Mouse (Mus musculus) heart, embryonic 14.5 days (tissue): ENCODE measurements around the gene Ric8b. TPM values are rescaled to one million over a fixed set of nuclear protein-coding genes. Genes with fewer than 3 reads are reported as not detected.

Experiments
- ATAC-seq: fragments of 200-750 bp; cut with Nextera tagmentation; 2 replicates; pipeline ENCODE4 v1.8.0; 2017; ENCODE audit warnings: low read depth, moderate TSS enrichment; ENCODE audit not compliant: insufficient number of reproducible peaks, insufficient read depth, low FRiP score
- H3K27ac ChIP-seq, 2 experiments: fragments of 200-500 bp in 1 of 2; fragments of 300-500 bp in 1 of 2; sonication (generic) in 1 of 2; replicated peaks in 1 of 2; 2 replicates each; pipeline ENCODE4 v1.5.1; 2012 to 2014; ENCODE audit warnings: low read depth in 2 of 2, low read length in 2 of 2, control low read depth in 1 of 2, mild to moderate bottlenecking in 1 of 2, mixed read lengths in 1 of 2; ENCODE audit not compliant: control insufficient read depth in 1 of 2, insufficient read depth in 1 of 2
- H3K27me3 ChIP-seq: fragments of 300-500 bp; sonication (generic); 2 replicates; pipeline ENCODE4 v1.6.1; 2014; ENCODE audit warnings: mild to moderate bottlenecking, low read length, control low read depth; ENCODE audit not compliant: control insufficient read depth, insufficient read depth
- H3K36me3 ChIP-seq: fragments of 300-500 bp; sonication (generic); 2 replicates; pipeline ENCODE4 v1.6.1; 2014; ENCODE audit warnings: mild to moderate bottlenecking, control low read depth, low read length, mixed read lengths; ENCODE audit not compliant: control insufficient read depth, insufficient read depth
- H3K4me1 ChIP-seq, 2 experiments: fragments of 200-500 bp in 1 of 2; fragments of 300-500 bp in 1 of 2; sonication (generic) in 1 of 2; 2 replicates each; pipeline ENCODE4 v1.6.1; 2012 to 2014; ENCODE audit warnings: low read length in 2 of 2, control low read depth in 1 of 2, mixed read lengths in 1 of 2; ENCODE audit not compliant: control insufficient read depth in 2 of 2, insufficient read depth in 2 of 2
- H3K4me2 ChIP-seq: fragments of 300-500 bp; sonication (generic); 2 replicates; pipeline ENCODE4 v1.6.1; 2014; ENCODE audit warnings: mild to moderate bottlenecking, low read length
- H3K4me3 ChIP-seq, 2 experiments: fragments of 200-500 bp in 1 of 2; fragments of 300-500 bp in 1 of 2; sonication (generic) in 1 of 2; 2 replicates each; pipeline ENCODE4 v1.5.1; 2012 to 2014; ENCODE audit warnings: low read length in 2 of 2, mild to moderate bottlenecking in 2 of 2, control low read depth in 1 of 2, low read depth in 1 of 2, moderate library complexity in 1 of 2; ENCODE audit not compliant: control insufficient read depth in 1 of 2, insufficient read depth in 1 of 2
- H3K9ac ChIP-seq: fragments of 300-500 bp; sonication (generic); 2 replicates; pipeline ENCODE4 v1.6.1; 2014; ENCODE audit warnings: mild to moderate bottlenecking, low read length
- H3K9me3 ChIP-seq: fragments of 300-500 bp; sonication (generic); 2 replicates; pipeline ENCODE4 v1.6.1; 2016; ENCODE audit warnings: low read length, control low read depth; ENCODE audit not compliant: control insufficient read depth
- WGBS: fragments of 180-500 bp; shearing (Covaris S2); extraction: QIAGEN DNeasy Blood & Tissue Kit; methylation state at CpG from one replicate; pipeline ENCODE4 v1.1.7; 2014; 5-methylcytosine and 5-hydroxymethylcytosine counted together
- polyA plus RNA-seq: library from polyadenylated mRNA; unstranded; fragments of >200 nt; fragmentation: Nextera tagmentation; extraction: Ambion mirVana; gene quantifications from 2 replicates; pipeline ENCODE4 v1.2.1, GENCODE M21; 2014

Gene Ric8b
- polyA plus RNA-seq, 1 experiment from 2014 or later, result 17.2 TPM

DNA sequence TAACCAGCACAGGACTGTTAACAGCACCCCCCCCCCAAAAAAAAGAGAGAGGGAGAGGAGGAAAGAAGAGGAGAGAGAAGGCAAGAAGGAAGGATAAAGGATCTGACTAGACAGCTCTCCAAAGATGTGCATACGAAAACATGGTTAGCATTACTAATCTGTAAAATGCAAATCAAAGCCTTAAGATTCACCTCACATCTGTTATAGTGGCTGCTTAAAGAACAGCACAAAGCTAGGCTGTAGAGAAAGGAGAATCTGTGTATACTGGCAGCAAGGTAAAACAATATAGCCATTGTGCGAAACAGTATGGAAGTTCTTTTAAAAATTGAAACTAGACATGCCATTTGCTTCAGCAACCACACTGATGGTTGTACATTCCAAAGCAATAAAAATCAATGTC, 49.1 kb downstream of the Ric8b start:
- Histone ChIP-seq H3K4me3 (no peak overlapping the region), H3K36me3 (peaks cover 31% of the 10 kb centered on the region), H3K27me3 (no peaks in the 10 kb centered on the region), H3K4me2 (no peak overlapping the region), H3K27ac (0 out of 4 replicates have a peak overlapping the region, but pooled peaks of 1 of the 2 experiments have one; percentile 0), H3K9ac (no peak overlapping the region), H3K4me1 (peaks cover 11 to 39% of the 10 kb centered on the region in 2 experiments), H3K9me3 (no peaks in the 10 kb centered on the region)
- ATAC-seq, result no peak
- WGBS, result 86% methylated on average over 2 of the region's 2 CpGs

DNA sequence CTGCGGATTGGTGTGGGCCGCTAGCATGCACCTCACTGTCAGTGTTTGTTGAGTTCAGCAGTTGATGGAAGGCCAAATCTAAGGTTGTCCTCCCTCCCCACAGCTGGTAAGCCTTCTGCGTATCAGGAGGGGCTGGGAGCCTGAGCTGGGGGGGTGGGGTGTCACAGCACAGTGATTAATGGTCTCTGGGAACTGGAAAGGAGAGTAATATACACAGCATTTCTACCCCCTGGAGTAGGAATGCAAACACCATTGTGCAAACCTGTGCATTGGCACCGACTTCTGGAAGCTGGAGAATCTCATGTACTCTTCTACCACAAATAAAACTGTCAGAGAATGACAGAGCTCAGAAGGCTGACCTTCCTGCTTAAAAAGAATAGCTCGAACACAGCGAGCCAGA, 50.2 kb downstream of the Ric8b start:
- H3K4me3 ChIP-seq, result no peak overlapping the region
- no peaks in the 10 kb centered on the region for H3K9me3 ChIP-seq
- peak overlapping the region; percentile 81 to 89 for H3K27ac ChIP-seq
- peak overlapping the region; percentile 49; the same call in 1 of the 2 replicates for H3K9ac ChIP-seq
- H3K27me3 ChIP-seq, result no peaks in the 10 kb centered on the region
- peaks cover 11 to 39% of the 10 kb centered on the region in 2 experiments for H3K4me1 ChIP-seq
- WGBS, result 26% methylated on average over 6 of the region's 6 CpGs
- peaks cover 36% of the 10 kb centered on the region for H3K36me3 ChIP-seq
- H3K4me2 ChIP-seq, result peak overlapping the region; percentile 55
- ATAC-seq, result no peak; the same call in 1 of the 2 replicates

DNA sequence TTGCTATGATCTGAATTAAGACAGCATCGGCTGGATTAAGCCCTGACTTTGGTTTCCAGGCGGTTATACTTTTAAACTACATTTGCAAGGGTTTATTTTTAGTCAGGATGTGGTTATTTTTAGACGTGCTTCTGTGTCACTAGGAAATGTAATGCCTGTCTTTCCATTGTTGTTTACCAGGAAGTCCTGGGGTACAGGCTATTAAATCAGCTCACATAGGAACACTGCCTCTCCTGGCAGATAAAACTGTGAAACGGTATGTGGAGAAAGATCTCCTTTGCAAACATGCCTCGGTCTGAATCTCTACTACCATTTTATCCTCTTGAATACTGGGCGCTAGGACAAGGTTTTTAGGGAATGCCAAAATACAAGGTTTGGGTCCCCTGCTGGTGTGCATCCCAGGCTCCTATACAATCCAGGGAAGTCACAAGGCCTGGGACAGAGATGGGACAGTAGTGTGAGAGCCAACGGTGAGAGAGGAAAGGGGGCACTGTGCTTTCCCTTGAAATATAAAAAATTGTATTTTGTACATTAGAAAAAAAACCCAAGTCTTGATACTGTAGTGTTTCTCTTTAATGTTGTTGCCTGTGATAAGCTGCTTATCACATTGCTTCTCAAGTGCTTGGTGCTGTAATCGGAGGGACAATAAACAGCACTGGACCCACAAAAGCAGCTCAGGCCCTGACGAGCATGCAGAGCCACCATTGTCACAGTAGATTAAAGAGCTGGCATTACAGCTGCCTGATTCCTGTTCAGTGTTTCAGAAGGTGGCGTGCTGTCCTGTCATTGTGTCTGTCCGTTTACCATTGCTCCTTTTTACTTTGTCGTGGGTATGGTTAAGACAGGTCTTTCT, 51.7 kb downstream of the Ric8b start:
- Histone ChIP-seq H3K9me3 (no peaks in the 10 kb centered on the region), H3K27me3 (no peaks in the 10 kb centered on the region), H3K9ac (peak overlapping the region; percentile 55), H3K36me3 (peaks cover 40% of the 10 kb centered on the region), H3K27ac (peak overlapping the region; percentile 89 to 92), H3K4me1 (peaks cover 11 to 39% of the 10 kb centered on the region in 2 experiments), H3K4me2 (peak overlapping the region; percentile 55), H3K4me3 (no peak overlapping the region)
- peak; percentile 39; the same call in 1 of the 2 replicates for ATAC-seq
- 16% methylated on average over 12 of the region's 12 CpGs for WGBS

DNA sequence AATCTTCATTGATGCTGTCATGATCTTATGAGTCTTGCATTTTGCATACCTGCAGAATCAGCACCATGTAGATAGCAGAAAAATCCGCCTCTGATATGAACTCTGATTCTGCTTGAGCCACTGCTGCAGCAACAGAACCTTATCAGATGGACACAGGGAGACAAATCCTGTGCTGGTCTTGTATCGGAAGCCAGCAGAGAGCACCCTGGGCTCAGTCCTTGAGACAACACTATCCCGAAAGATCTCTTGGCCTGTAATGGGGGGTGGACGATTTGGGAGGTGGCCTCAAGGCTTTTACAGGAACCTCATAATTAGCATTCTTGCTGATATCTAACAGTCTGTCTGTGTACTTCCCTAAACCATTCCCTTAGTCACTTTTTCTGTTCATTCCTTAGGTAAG, 57.8 kb downstream of the Ric8b start:
- WGBS, result 76% methylated on average over 4 of the region's 4 CpGs
- no peak overlapping the region for H3K27ac ChIP-seq
- H3K4me3 ChIP-seq, result no peak overlapping the region

DNA sequence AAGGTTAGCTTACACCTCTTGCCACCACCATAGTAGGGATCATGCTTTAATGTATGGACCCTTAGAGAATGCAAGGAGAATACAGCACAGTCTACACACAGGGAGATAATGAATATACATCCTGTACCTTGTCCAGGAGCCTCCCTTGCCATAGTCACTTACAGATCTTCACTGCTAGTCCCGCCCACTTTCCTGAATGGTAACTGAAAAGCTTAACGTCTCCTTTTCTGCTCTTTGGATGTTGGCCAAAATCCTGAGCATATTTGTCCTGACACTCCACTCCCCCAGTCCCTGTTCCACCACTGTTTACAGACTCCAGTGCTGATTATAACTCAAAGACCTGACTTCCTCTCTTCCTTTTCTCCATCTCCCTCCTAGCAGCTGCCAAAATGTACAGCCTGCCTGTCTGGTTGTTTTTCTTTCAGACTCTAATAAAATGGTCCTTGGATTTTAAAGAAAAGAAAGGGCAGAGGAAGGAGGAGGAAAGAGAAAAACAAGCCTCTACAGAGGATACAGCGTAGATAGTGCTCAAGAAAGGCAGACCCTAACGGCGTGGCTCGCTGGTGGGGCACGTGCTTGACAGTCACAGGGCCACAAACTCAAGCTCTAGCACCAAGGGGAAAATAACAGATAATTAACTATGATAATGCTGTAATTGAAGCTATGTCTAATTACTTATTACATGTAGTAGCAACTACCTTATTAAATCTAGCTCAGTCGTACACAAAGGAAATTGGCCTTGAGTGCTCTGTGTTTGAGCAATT, 59.4 kb downstream of the Ric8b start:
- Histone ChIP-seq H3K4me3 (no peak overlapping the region), H3K36me3 (peaks cover 49% of the 10 kb centered on the region), H3K27ac (peak overlapping the region; percentile 51 to 56), H3K9me3 (no peaks in the 10 kb centered on the region), H3K4me1 (peaks cover 2 to 14% of the 10 kb centered on the region in 2 experiments), H3K4me2 (no peak overlapping the region), H3K9ac (no peak overlapping the region), H3K27me3 (no peaks in the 10 kb centered on the region)
- WGBS, result 42% methylated on average over 8 of the region's 8 CpGs
- ATAC-seq, result peak; percentile 54

More for the DNA sequence above, 57.8 kb downstream of the Ric8b start:
- no peak overlapping the region for H3K4me2 ChIP-seq
- no peaks in the 10 kb centered on the region for H3K9me3 ChIP-seq
- no peaks in the 10 kb centered on the region for H3K27me3 ChIP-seq
- no peak for ATAC-seq
- H3K9ac ChIP-seq, result no peak overlapping the region
- H3K4me1 ChIP-seq, result peaks cover 2 to 14% of the 10 kb centered on the region in 2 experiments
- peaks cover 51% of the 10 kb centered on the region for H3K36me3 ChIP-seq

DNA sequence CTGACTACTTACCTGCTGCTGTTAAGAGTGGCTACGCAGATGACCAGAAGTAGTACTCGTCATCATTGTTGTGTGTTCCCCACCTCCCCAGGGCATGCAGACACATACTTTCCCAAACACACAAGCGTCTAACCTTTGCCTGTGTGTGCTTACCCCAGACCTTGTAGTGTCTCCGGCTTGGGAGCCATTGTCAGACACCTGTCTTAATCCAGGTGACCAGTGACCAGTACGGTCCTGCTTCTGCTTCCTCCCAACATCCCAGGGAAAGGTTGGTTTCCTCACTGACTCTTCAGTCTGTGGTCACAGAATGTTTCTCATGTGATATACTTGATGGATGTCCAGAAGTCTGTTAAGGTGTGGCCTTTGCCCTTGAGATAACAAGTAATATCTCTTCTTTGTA, 62.9 kb downstream of the Ric8b start:
- Histone ChIP-seq H3K9ac (no peak overlapping the region), H3K36me3 (peaks cover 42% of the 10 kb centered on the region), H3K4me3 (no peak overlapping the region), H3K9me3 (no peaks in the 10 kb centered on the region), H3K4me2 (no peak overlapping the region), H3K27ac (no peak overlapping the region), H3K4me1 (peaks cover 2 to 14% of the 10 kb centered on the region in 2 experiments), H3K27me3 (no peaks in the 10 kb centered on the region)
- no peak for ATAC-seq
- 92% methylated on average over 5 of the region's 5 CpGs for WGBS

DNA sequence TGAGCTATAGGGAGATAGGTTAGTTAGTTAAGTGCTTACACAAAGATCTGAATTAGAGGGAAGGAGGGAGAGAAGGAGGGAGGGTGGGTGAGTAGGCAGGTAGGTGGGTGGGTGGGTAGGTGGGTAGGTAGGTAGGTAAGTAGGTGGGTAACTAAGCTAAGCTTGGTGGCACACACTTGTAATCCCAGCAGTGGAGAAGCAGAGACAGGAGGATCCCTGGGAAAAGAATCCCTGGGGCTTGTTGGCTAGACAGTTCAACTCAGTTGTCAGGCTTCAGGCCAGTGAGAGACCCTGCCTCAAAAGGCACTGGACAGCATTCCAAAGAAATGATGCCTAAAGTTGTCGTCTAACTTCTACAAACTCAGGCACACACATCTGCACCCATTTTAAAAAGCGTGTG, 64.0 kb downstream of the Ric8b start:
- Histone ChIP-seq H3K9ac (no peak overlapping the region), H3K27ac (no peak overlapping the region), H3K36me3 (peaks cover 44% of the 10 kb centered on the region), H3K4me2 (no peak overlapping the region), H3K4me1 (peaks cover 2 to 9% of the 10 kb centered on the region in 2 experiments), H3K4me3 (no peak overlapping the region), H3K27me3 (no peaks in the 10 kb centered on the region), H3K9me3 (no peaks in the 10 kb centered on the region)
- WGBS, result 94% methylated on average over 2 of the region's 2 CpGs
- no peak for ATAC-seq
